In genomic region chr2:11331528-11332446, GRCm38 (mm10) we compare ENCODE assay signal across 9 mouse cellular contexts.
DNase-seq lines count a peak whose midpoint lies in the region; ATAC-seq and TF ChIP-seq lines count a peak whose summit lies in the region.
"Had no signal": no experiment of that assay in that cellular context is flagged by ENCODE, and none has a peak within 500 bp of the region (broad histone marks: within the 10 kb centered on the region; RNA-seq: fewer than 3 reads in every experiment).

No protein-coding gene starts in this region.

- H3K9me3 ChIP-seq in E14TG2a.4 (ENCODE audit: low read length): no peaks in the 10 kb centered on the region
- H3K9me3 ChIP-seq in liver, embryonic 16.5 days (replicated peaks; ENCODE audit: control insufficient read depth, low read length): no peaks in the 10 kb centered on the region
- H3K9me3 ChIP-seq in neural tube, embryonic 13.5 days: no peaks in the 10 kb centered on the region
- H3K9me3 ChIP-seq: heart, embryonic 15.5 days had no signal

- H3K27me3 ChIP-seq in E14TG2a.4 (ENCODE audit: insufficient read depth, low read length): peaks cover 17% of the 10 kb centered on the region
- H3K27me3 ChIP-seq in liver, embryonic 16.5 days (ENCODE audit: control insufficient read depth, insufficient read depth, low read depth, low read length): no peaks in the 10 kb centered on the region
- H3K27me3 ChIP-seq in neural tube, embryonic 13.5 days: no peaks in the 10 kb centered on the region
- H3K27me3 ChIP-seq: heart, embryonic 15.5 days had no signal

- TF ChIP-seq CTCF in E14TG2a.4 (conservative IDR thresholded peaks at IDR 0.05; ENCODE audit: low read length): peak; percentile 55

- intact Hi-C loops in heart, postnatal 14 days (cut with DNase I): loop anchor here (1.0 to 5.0 kb wide), 5 partner anchors 41 to 356 kb away; no protein-coding TSS in a partner anchor

- peak; percentile 79 for ATAC-seq in liver, embryonic 16.5 days (ENCODE audit: low read depth)
- ATAC-seq in neural tube, embryonic 13.5 days (ENCODE audit: low read depth): peak; percentile 83

- no peak overlapping the region for H3K4me3 ChIP-seq in E14TG2a.4 (replicated peaks; ENCODE audit: low read length)
- H3K4me3 ChIP-seq in liver, embryonic 16.5 days (ENCODE audit: low read depth, low read length): no peak overlapping the region
- no peak overlapping the region for H3K4me3 ChIP-seq in neural tube, embryonic 13.5 days
- H3K4me3 ChIP-seq: heart, embryonic 15.5 days had no signal

- H3K27ac ChIP-seq in liver, embryonic 16.5 days (ENCODE audit: low read length): no peak overlapping the region
- H3K27ac ChIP-seq in neural tube, embryonic 13.5 days (replicated peaks): no peak overlapping the region
- H3K27ac ChIP-seq: heart, embryonic 15.5 days had no signal

- H3K4me1 ChIP-seq in E14TG2a.4 (replicated peaks; ENCODE audit: low read depth, low read length): no peaks in the 10 kb centered on the region
- peaks cover 3% of the 10 kb centered on the region; the same call in 1 of the 2 replicates for H3K4me1 ChIP-seq in liver, embryonic 16.5 days (ENCODE audit: control insufficient read depth, low read depth, low read length)
- H3K4me1 ChIP-seq in neural tube, embryonic 13.5 days (replicated peaks): no peaks in the 10 kb centered on the region

- 12% methylated on average over 11 of the region's 11 CpGs for WGBS in liver, embryonic 16.5 days (ENCODE audit: insufficient replicate concordance)
- 27% methylated on average over 11 of the region's 11 CpGs for WGBS in neural tube, embryonic 13.5 days

- peak; percentile 57 for DNase-seq in brain, embryonic 18.5 days (ENCODE audit: low read depth, low spot score)
- DNase-seq in fibroblast of lung, adult 2 months (ENCODE audit: low read depth): peak; percentile 47
- DNase-seq in heart, postnatal 14 days: peak; percentile 60 to 80
- peak; percentile 72 to 79 for DNase-seq in kidney, postnatal 4 days
- DNase-seq in testis, postnatal 10 days (ENCODE audit: low spot score): peak; percentile 74

- H3K9ac ChIP-seq in liver, embryonic 16.5 days (ENCODE audit: low read depth, low read length): no peak overlapping the region
- H3K9ac ChIP-seq in neural tube, embryonic 13.5 days: no peak overlapping the region
- H3K9ac ChIP-seq: heart, embryonic 15.5 days had no signal

- no peak overlapping the region for H3K4me2 ChIP-seq in liver, embryonic 16.5 days (ENCODE audit: low read depth, low read length)
- no peak overlapping the region for H3K4me2 ChIP-seq in neural tube, embryonic 13.5 days
- H3K4me2 ChIP-seq: heart, embryonic 15.5 days had no signal

- no peaks in the 10 kb centered on the region for H3K36me3 ChIP-seq in E14TG2a.4 (ENCODE audit: insufficient read depth, low read length)
- H3K36me3 ChIP-seq in liver, embryonic 16.5 days (ENCODE audit: control insufficient read depth, insufficient read depth): no peaks in the 10 kb centered on the region
- no peaks in the 10 kb centered on the region for H3K36me3 ChIP-seq in neural tube, embryonic 13.5 days
- H3K36me3 ChIP-seq: heart, embryonic 15.5 days had no signal
